Mouse (Mus musculus) G1E (cell line): ENCODE measurements around the gene Nfix. TPM values are rescaled to one million over a fixed set of nuclear protein-coding genes. Genes with fewer than 3 reads are reported as not detected.
"Not testable (repeated sequence)": the region's sequence is repeated elsewhere in the genome, so short reads cannot be mapped to it uniquely, and the experiment has no call there.

ENCODE experiments used
- ATAC-seq: 2 replicates; pipeline ENCODE4 v1.8.0; 2016; ENCODE audit warnings: mild to moderate bottlenecking; ENCODE audit not compliant: insufficient number of reproducible peaks, poor library complexity, low FRiP score, severe bottlenecking; ENCODE audit errors: extremely low read depth
- DNase-seq: peaks from one replicate; pipeline ENCODE4 v3.0.0; 2012; ENCODE audit warnings: low spot score
- H3K27me3 ChIP-seq: 2 replicates; pipeline ENCODE4 v1.6.1; 2012; ENCODE audit warnings: mild to moderate bottlenecking, low read length, inconsistent platforms; ENCODE audit not compliant: insufficient read depth
- H3K36me3 ChIP-seq: replicated peaks from 2 replicates; pipeline ENCODE3; 2012; ENCODE audit warnings: mild to moderate bottlenecking, inconsistent platforms
- H3K4me1 ChIP-seq: 2 replicates; pipeline ENCODE4 v1.6.1; 2012; ENCODE audit warnings: low read depth, low read length, inconsistent platforms, mixed read lengths; ENCODE audit not compliant: insufficient read depth
- H3K4me3 ChIP-seq: 2 replicates; pipeline ENCODE4 v1.5.1; 2012; ENCODE audit warnings: low read depth, mild to moderate bottlenecking, inconsistent platforms, low read length, moderate library complexity, mixed read lengths
- H3K9me3 ChIP-seq: replicated peaks from 2 replicates; pipeline ENCODE4 v1.6.1; 2012; ENCODE audit warnings: inconsistent platforms
- CTCF ChIP-seq: IDR thresholded peaks from 2 replicates; pipeline ENCODE4 v1.5.1; 2012; ENCODE audit warnings: low read depth, low read length, inconsistent platforms, mixed read lengths
- GATA1 ChIP-seq: IDR thresholded peaks from 2 replicates; pipeline ENCODE4 v1.6.1; 2012; ENCODE audit warnings: borderline replicate concordance, low read length, inconsistent platforms, mixed read lengths
- GATA2 ChIP-seq: IDR thresholded peaks from 2 replicates; pipeline ENCODE4 v1.6.1; 2012; ENCODE audit warnings: low read depth, low read length, inconsistent platforms, borderline replicate concordance
- POLR2AphosphoS5 ChIP-seq: IDR thresholded peaks from 2 replicates; pipeline ENCODE4 v1.6.1; 2012; ENCODE audit warnings: low read depth, low read length, inconsistent platforms; ENCODE audit not compliant: insufficient replicate concordance
- TAL1 ChIP-seq: conservative IDR thresholded peaks from 2 replicates; pipeline ENCODE4 v1.6.1; 2012; ENCODE audit warnings: low read depth, low read length, inconsistent platforms, mixed read lengths
- polyA plus RNA-seq: library from polyadenylated mRNA; stranded (reverse); fragments of >175 nt; gene quantifications from 2 replicates; pipeline ENCODE4 v1.2.3, GENCODE M21; 2012
- total RNA-seq, 2 experiments: library from RNA; stranded (forward) in 1 of 2; stranded (reverse) in 1 of 2; fragments of 200-1000 nt in 1 of 2; fragments of >200 nt in 1 of 2; fragmentation: Nextera tagmentation in 1 of 2; gene quantifications; 2 replicates each; pipeline ENCODE4 v1.2.3; 2014 to 2017

Nfix gene
- total and polyA plus RNA-seq, 3 experiments, result 4.3 to 34.0 (median 16.2) TPM

- no peaks in the 10 kb centered on the region for H3K9me3 ChIP-seq
- ATAC-seq (0 out of 2 replicates have a peak, but pooled peaks have one; percentile 15), DNase-seq (peak; percentile 73)
- H3K4me1 ChIP-seq, result peaks cover 65% of the 10 kb centered on the region
- TF ChIP-seq GATA2 (no peak), POLR2AphosphoS5 (no peak), GATA1 (no peak), TAL1 (no peak), CTCF (no peak)
- peak overlapping the region; percentile 88 for H3K4me3 ChIP-seq
- no peaks in the 10 kb centered on the region for H3K27me3 ChIP-seq
- peaks cover 57% of the 10 kb centered on the region for H3K36me3 ChIP-seq
Observed at GRCm38 (mm10) chr8:84687003-84687704, 113.0 kb downstream of the Nfix start.

DNA sequence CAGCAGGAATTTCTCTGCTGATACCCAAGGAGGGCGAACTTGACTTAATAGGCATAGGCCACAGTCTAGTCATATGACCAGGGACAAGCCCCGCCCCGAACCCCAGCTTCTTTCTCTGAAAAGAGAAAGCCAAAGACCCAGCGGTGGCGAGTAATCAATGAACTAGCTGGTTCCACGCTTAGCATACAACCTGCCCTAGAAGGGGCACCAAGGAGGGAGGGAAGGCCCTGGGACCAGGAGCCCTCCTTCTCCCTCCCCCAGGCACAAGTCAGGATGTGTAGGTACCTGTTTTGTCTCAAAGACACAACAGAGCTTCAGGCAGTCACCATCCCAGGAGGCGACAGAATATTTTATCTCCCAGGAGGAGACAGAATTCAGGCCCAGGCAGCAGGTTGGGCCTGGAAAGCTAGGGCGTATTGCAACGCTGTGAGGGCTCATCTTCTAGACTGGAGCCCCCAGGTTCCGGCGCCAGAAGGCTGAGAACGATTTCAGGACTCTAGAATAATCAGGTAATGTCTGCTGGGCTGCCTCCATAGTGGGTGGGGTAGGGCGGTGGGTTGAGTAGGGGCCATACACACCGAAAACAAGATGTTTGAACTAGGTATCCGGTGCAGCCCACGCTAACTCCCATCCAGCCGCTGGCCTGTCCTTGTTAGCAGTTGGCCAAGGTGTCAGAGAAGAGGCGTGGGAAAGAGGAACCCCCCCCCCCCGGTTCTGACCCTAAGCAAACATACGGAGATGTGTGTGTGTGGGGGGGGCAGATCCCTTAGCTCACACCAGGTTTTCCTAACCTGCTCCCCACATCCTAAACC is 113.7 kb downstream of the Nfix start, which contains the start of gene Trmt1:
Gene Trmt1, plus strand, starts transcription at position 117 of the 812 bp plus-strand sequence.
- Histone ChIP-seq H3K27me3 (no peaks in the 10 kb centered on the region), H3K4me1 (peaks cover 72% of the 10 kb centered on the region), H3K4me3 (peak within 1 kb of the TSS; percentile 88), H3K9me3 (no peaks in the 10 kb centered on the region), H3K36me3 (peaks cover 58% of the 10 kb centered on the region)
- no peak for TF ChIP-seq GATA2
- no peak for TF ChIP-seq POLR2AphosphoS5
- TF ChIP-seq GATA1, result no peak
- TF ChIP-seq TAL1, result no peak
- TF ChIP-seq CTCF, result no peak
- DNase-seq (no peak), ATAC-seq (peak; percentile 57; the same call in 1 of the 2 replicates)

DNA sequence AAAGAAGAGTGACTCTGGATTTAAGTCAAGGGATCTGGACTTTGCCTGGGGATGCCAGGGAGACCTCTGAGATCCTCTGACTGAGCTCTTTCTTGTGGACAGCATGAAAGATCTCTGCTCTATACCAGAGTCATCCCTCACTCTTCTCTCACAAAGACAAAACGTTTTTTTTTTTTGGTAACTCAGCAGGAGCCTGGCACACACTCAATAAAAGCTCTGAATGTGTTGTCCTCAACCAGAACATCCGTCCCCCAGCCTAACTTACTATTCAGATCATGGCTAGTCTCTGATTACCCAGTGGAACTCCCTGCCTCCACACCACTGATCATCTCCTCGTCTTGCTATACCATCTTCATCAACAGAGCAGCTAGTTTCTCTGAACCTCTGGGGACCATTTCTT is 115.6 kb downstream of the Nfix start:
- no peaks in the 10 kb centered on the region for H3K27me3 ChIP-seq
- H3K4me3 ChIP-seq, result no peak overlapping the region
- peaks cover 63% of the 10 kb centered on the region for H3K36me3 ChIP-seq
- DNase-seq, result no peak
- no peak for ATAC-seq
- peaks cover 73% of the 10 kb centered on the region for H3K4me1 ChIP-seq
- H3K9me3 ChIP-seq, result no peaks in the 10 kb centered on the region
- no peak for TF ChIP-seq GATA2
- no peak for TF ChIP-seq CTCF

DNA sequence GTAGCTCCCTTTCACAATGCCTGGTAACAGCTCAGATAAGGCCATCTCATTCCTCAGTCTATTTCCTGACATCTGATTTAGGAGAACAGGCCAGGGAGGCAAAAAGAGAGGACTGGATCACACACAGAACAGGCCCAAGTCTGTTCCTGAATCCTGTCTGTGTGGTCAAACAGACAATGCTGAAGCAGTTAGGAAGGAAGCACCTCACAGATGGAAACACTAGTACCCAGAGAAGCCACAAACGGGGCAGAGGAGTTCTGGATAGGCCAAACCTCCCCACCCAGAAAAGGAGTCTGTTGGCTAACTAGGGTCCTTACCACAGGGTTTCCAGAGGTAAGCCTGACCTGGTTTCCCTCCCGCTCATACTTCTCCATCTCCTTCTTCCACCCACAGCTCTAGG is 117.9 kb downstream of the Nfix start:
- no peak for ATAC-seq
- H3K9me3 ChIP-seq, result no peaks in the 10 kb centered on the region
- H3K36me3 ChIP-seq, result peaks cover 84% of the 10 kb centered on the region
- no peaks in the 10 kb centered on the region for H3K27me3 ChIP-seq
- H3K4me1 ChIP-seq, result peaks cover 69% of the 10 kb centered on the region
- no peak overlapping the region for H3K4me3 ChIP-seq
- no peak for DNase-seq
- TF ChIP-seq GATA1 (no peak), CTCF (no peak), TAL1 (no peak), POLR2AphosphoS5 (no peak), GATA2 (no peak)

DNA sequence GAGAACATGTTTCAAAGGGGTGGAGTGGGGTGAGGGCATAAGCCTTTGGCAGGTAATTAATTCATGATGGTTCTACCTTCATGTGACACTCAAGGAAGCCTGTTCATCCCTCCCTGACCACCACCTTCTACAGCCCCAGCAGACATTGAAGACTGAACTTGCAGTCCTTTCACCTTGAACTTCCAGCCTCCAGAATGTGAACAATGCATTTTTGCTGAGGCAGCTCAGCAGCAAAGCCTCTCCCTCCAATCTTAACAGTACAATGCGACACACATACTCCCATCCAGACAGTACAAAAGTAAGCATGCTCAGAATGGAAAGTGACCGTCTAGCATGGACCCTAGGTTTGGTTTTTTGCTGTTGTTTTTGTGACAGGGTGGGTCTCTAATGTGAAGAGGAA is 118.7 kb downstream of the Nfix start:
- Histone ChIP-seq H3K36me3 (peaks cover 91% of the 10 kb centered on the region), H3K4me1 (peaks cover 74% of the 10 kb centered on the region), H3K4me3 (no peak overlapping the region), H3K27me3 (no peaks in the 10 kb centered on the region), H3K9me3 (no peaks in the 10 kb centered on the region)
- ATAC-seq, result no peak
- TF ChIP-seq GATA2 (no peak), GATA1 (no peak), POLR2AphosphoS5 (no peak), CTCF (no peak), TAL1 (no peak)
- no peak for DNase-seq

DNA sequence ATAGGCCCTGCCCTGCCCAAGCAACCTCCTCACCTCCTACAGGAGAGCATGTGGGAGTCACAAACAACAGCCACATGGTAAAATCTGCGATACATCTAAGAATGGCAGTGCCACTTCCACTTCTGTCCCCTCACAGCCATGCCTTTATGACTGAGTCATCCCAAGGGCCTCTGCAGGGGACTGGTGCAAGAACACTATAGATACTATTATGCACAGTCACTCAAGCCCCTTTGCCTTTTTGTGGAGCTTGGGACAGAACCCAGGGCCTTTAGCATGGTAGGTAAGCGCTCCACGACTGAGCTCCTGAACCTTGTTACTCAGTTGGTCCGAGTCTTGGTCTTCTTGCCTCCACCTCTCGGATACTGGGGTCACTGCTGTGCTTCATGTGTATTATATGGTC is 122.8 kb downstream of the Nfix start:
- DNase-seq (no peak), ATAC-seq (no peak)
- no peak overlapping the region for H3K4me3 ChIP-seq
- H3K27me3 ChIP-seq, result no peaks in the 10 kb centered on the region
- no peaks in the 10 kb centered on the region for H3K9me3 ChIP-seq
- H3K36me3 ChIP-seq, result peaks cover 95% of the 10 kb centered on the region
- TF ChIP-seq GATA1 (no peak), CTCF (no peak), POLR2AphosphoS5 (no peak), TAL1 (no peak), GATA2 (no peak)
- H3K4me1 ChIP-seq, result peaks cover 57% of the 10 kb centered on the region

DNA sequence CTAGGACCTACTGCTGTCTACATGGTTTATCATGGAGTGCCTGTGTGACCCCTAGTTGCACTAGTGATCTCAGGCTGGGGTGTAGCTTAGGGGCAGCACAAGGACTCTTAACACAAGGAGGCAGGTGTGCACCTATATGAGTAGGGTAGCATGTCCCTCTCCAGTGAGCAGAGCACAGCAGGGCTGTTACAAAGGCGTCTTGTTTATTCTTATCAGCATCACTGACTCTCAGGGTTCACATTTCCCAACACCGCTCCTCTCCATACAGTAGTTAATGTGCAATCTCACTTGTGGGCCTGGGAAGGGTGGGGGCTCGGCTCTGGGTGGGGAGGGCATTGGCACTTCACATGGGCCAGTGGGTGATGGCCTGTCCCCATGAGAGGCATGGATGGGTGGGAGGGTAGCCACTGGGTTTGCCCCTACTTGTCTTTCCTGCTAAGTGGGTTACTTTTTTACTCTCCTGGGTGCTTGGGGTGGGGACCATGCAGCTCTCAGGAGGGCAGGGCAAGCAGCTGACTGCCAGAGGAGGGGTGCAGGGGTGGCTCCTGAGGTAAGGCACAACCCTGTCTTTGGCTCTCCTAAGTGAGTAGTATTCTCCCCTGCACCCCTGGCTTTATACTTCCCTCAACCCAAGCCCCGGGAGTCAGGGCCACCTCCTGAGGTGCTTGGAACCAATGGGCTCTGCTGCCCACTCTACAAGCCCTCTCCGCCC is 129.7 kb downstream of the Nfix start:
- DNase-seq, ATAC-seq, H3K27me3 ChIP-seq, H3K9me3 ChIP-seq, H3K4me3 ChIP-seq: not testable (repeated sequence)
- H3K36me3 ChIP-seq, result peaks cover 78% of the 10 kb centered on the region
- H3K4me1 ChIP-seq, result peaks cover 61% of the 10 kb centered on the region
